Mouse (Mus musculus) heart, embryonic 14.5 days (tissue): Measurements from ENCODE around the gene Mllt3. TPM values are rescaled to one million over a fixed set of nuclear protein-coding genes. Genes with fewer than 3 reads are reported as not detected.

ENCODE experiments used
- ATAC-seq: fragments of 200-750 bp; cut with Nextera tagmentation; 2 replicates; pipeline ENCODE4 v1.8.0; 2017; ENCODE audit warnings: low read depth, moderate TSS enrichment; ENCODE audit not compliant: insufficient number of reproducible peaks, insufficient read depth, low FRiP score
- H3K27ac ChIP-seq, 2 experiments: fragments of 200-500 bp in 1 of 2; fragments of 300-500 bp in 1 of 2; sonication (generic) in 1 of 2; replicated peaks in 1 of 2; 2 replicates each; pipeline ENCODE4 v1.5.1; 2012 to 2014; ENCODE audit warnings: low read depth in 2 of 2, low read length in 2 of 2, control low read depth in 1 of 2, mild to moderate bottlenecking in 1 of 2, mixed read lengths in 1 of 2; ENCODE audit not compliant: control insufficient read depth in 1 of 2, insufficient read depth in 1 of 2
- H3K27me3 ChIP-seq: fragments of 300-500 bp; sonication (generic); 2 replicates; pipeline ENCODE4 v1.6.1; 2014; ENCODE audit warnings: mild to moderate bottlenecking, low read length, control low read depth; ENCODE audit not compliant: control insufficient read depth, insufficient read depth
- H3K36me3 ChIP-seq: fragments of 300-500 bp; sonication (generic); 2 replicates; pipeline ENCODE4 v1.6.1; 2014; ENCODE audit warnings: mild to moderate bottlenecking, control low read depth, low read length, mixed read lengths; ENCODE audit not compliant: control insufficient read depth, insufficient read depth
- H3K4me1 ChIP-seq, 2 experiments: fragments of 200-500 bp in 1 of 2; fragments of 300-500 bp in 1 of 2; sonication (generic) in 1 of 2; 2 replicates each; pipeline ENCODE4 v1.6.1; 2012 to 2014; ENCODE audit warnings: low read length in 2 of 2, control low read depth in 1 of 2, mixed read lengths in 1 of 2; ENCODE audit not compliant: control insufficient read depth in 2 of 2, insufficient read depth in 2 of 2
- H3K4me2 ChIP-seq: fragments of 300-500 bp; sonication (generic); 2 replicates; pipeline ENCODE4 v1.6.1; 2014; ENCODE audit warnings: mild to moderate bottlenecking, low read length
- H3K4me3 ChIP-seq, 2 experiments: fragments of 200-500 bp in 1 of 2; fragments of 300-500 bp in 1 of 2; sonication (generic) in 1 of 2; 2 replicates each; pipeline ENCODE4 v1.5.1; 2012 to 2014; ENCODE audit warnings: low read length in 2 of 2, mild to moderate bottlenecking in 2 of 2, control low read depth in 1 of 2, low read depth in 1 of 2, moderate library complexity in 1 of 2; ENCODE audit not compliant: control insufficient read depth in 1 of 2, insufficient read depth in 1 of 2
- H3K9ac ChIP-seq: fragments of 300-500 bp; sonication (generic); 2 replicates; pipeline ENCODE4 v1.6.1; 2014; ENCODE audit warnings: mild to moderate bottlenecking, low read length
- H3K9me3 ChIP-seq: fragments of 300-500 bp; sonication (generic); 2 replicates; pipeline ENCODE4 v1.6.1; 2016; ENCODE audit warnings: low read length, control low read depth; ENCODE audit not compliant: control insufficient read depth
- WGBS: fragments of 180-500 bp; shearing (Covaris S2); extraction: QIAGEN DNeasy Blood & Tissue Kit; methylation state at CpG from one replicate; pipeline ENCODE4 v1.1.7; 2014; 5-methylcytosine and 5-hydroxymethylcytosine counted together
- polyA plus RNA-seq: library from polyadenylated mRNA; unstranded; fragments of >200 nt; fragmentation: Nextera tagmentation; extraction: Ambion mirVana; gene quantifications from 2 replicates; pipeline ENCODE4 v1.2.1, GENCODE M21; 2014

Mllt3 gene
- polyA plus RNA-seq, 1 experiment from 2014 or later: 33.0 TPM

- no peak overlapping the region for H3K27ac ChIP-seq
- no peaks in the 10 kb centered on the region for H3K27me3 ChIP-seq
- H3K36me3 ChIP-seq: no peaks in the 10 kb centered on the region
- H3K9ac ChIP-seq: no peak overlapping the region
- peak overlapping the region; percentile 93 for H3K4me2 ChIP-seq
- H3K9me3 ChIP-seq: no peaks in the 10 kb centered on the region
- H3K4me1 ChIP-seq: peaks cover 2 to 11% of the 10 kb centered on the region in 2 experiments; a peak in 1 of 4 replicates
- H3K4me3 ChIP-seq: peak overlapping the region in 1 of 2 experiments; percentile 84; a peak in 3 of 4 replicates
- 3% methylated on average over 11 of the region's 11 CpGs for WGBS
- no peak for ATAC-seq
Measured at GRCm38 (mm10) chr4:88035361-88035760, 2.2 kb upstream of the Mllt3 start.

GRCm38 (mm10) chr4:88034387-88035157 lies 1.4 kb upstream of the Mllt3 start:
- WGBS: 6% methylated on average over 18 of the region's 18 CpGs
- H3K9me3 ChIP-seq: no peaks in the 10 kb centered on the region
- H3K4me1 ChIP-seq: peaks cover 2 to 12% of the 10 kb centered on the region in 2 experiments; a peak in 3 of 4 replicates
- H3K27me3 ChIP-seq: no peaks in the 10 kb centered on the region
- peak overlapping the region; percentile 93 for H3K4me2 ChIP-seq
- no peak overlapping the region for H3K27ac ChIP-seq
- peak overlapping the region; percentile 74 for H3K9ac ChIP-seq
- peak overlapping the region; percentile 63 to 84; a peak in 3 of 4 replicates for H3K4me3 ChIP-seq
- ATAC-seq: no peak
- H3K36me3 ChIP-seq: peaks cover 3% of the 10 kb centered on the region; the same call in 1 of the 2 replicates

GRCm38 (mm10) chr4:88033729-88034386 lies 694 bp upstream of the Mllt3 start:
- WGBS: under 1% methylated on average over 25 of the region's 25 CpGs
- H3K27ac ChIP-seq: peak overlapping the region in 1 of 2 experiments; percentile 30; a peak in 1 of 4 replicates
- H3K36me3 ChIP-seq: peaks cover 8% of the 10 kb centered on the region; the same call in 1 of the 2 replicates
- H3K9me3 ChIP-seq: no peaks in the 10 kb centered on the region
- H3K4me1 ChIP-seq: peaks cover 4 to 19% of the 10 kb centered on the region in 2 experiments
- H3K27me3 ChIP-seq: no peaks in the 10 kb centered on the region
- ATAC-seq: no peak
- H3K4me3 ChIP-seq: peak overlapping the region; percentile 63 to 84
- H3K4me2 ChIP-seq: peak overlapping the region; percentile 93
- peak overlapping the region; percentile 74 for H3K9ac ChIP-seq

GRCm38 (mm10) chr4:88032151-88033098 lies 739 bp downstream of the Mllt3 start:
- WGBS: under 1% methylated on average over 82 of the region's 100 CpGs
- Histone ChIP-seq H3K4me1 (peaks cover 4 to 19% of the 10 kb centered on the region in 2 experiments), H3K4me2 (peak overlapping the region; percentile 93), H3K36me3 (peaks cover 8% of the 10 kb centered on the region; the same call in 1 of the 2 replicates), H3K4me3 (peak overlapping the region; percentile 84 to 96), H3K27ac (peak overlapping the region; percentile 91 to 97), H3K9ac (peak overlapping the region; percentile 87), H3K27me3 (no peaks in the 10 kb centered on the region), H3K9me3 (no peaks in the 10 kb centered on the region)
- peak; percentile 47 for ATAC-seq

GRCm38 (mm10) chr4:88031211-88032150 lies 1.7 kb downstream of the Mllt3 start:
- Histone ChIP-seq H3K4me3 (peak overlapping the region; percentile 84 to 96), H3K4me2 (peak overlapping the region; percentile 93), H3K9me3 (no peaks in the 10 kb centered on the region), H3K27ac (peak overlapping the region; percentile 7 to 97; a peak in 2 of 4 replicates), H3K27me3 (no peaks in the 10 kb centered on the region), H3K4me1 (peaks cover 4 to 19% of the 10 kb centered on the region in 2 experiments), H3K36me3 (peaks cover 11% of the 10 kb centered on the region; the same call in 1 of the 2 replicates), H3K9ac (peak overlapping the region; percentile 87)
- no peak for ATAC-seq
- under 1% methylated on average over 84 of the region's 84 CpGs for WGBS

- whole genome bisulfite sequencing: 63% methylated on average over 5 of the region's 5 CpGs
- Histone ChIP-seq H3K9me3 (no peaks in the 10 kb centered on the region), H3K36me3 (0 out of 2 replicates have a peak, but pooled peaks cover 17% of the 10 kb centered on the region), H3K27ac (no peak overlapping the region), H3K27me3 (no peaks in the 10 kb centered on the region), H3K4me1 (no peaks in the 10 kb centered on the region; a peak in 1 of 4 replicates), H3K4me3 (no peak overlapping the region), H3K9ac (no peak overlapping the region), H3K4me2 (no peak overlapping the region)
- no peak for ATAC-seq
Measured at GRCm38 (mm10) chr4:88023567-88023966, 9.6 kb downstream of the Mllt3 start.
